Mouse (Mus musculus): ENCODE measurements around the gene Wdfy3.

DNA sequence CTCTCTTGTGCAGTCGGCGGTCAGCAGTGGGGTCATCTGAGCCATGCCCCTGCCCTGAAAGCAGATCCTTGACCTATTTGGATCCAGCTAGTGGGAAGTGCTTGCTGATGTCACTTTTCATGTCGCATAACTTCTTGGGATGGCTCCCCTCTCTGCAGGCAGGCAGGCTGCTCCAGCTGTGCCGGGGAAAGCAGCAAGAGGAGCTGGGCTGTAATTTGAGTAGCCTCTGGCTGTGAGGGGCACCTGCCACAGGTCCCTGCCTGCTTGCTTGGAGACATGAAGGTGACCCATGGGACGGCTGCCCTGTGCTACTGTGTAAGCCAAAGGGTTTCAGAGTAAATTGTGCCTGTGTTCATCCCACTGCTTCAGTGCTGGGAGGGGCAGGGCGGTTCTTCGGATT, 249.9 kb downstream of the Wdfy3 start:
- TF ChIP-seq CTCF (IDR thresholded peaks at IDR 0.05; ENCODE audit: control insufficient read depth, insufficient read depth, low read length) = no peak
- no peak for TF ChIP-seq POLR2A (IDR thresholded peaks at IDR 0.05; ENCODE audit: borderline replicate concordance, control insufficient read depth, low read depth, low read length)

All from bone marrow, adult 2 months (tissue).